8 mouse cellular contexts compared by ENCODE assay signal in genomic region chr2:132513371-132514181, GRCm38 (mm10).
DNase-seq lines count a peak whose midpoint lies in the region; ATAC-seq and TF ChIP-seq lines count a peak whose summit lies in the region.

No protein-coding gene starts in this region.

- peaks cover 55% of the 10 kb centered on the region for H3K4me1 ChIP-seq in thymus, adult 2 months (replicated peaks; ENCODE audit: control insufficient read depth, insufficient read depth, low read length)
- H3K4me1 ChIP-seq in midbrain, embryonic 16.5 days (ENCODE audit: control insufficient read depth, insufficient read depth, low read length) = peaks cover 3% of the 10 kb centered on the region

- TF ChIP-seq POLR2A in thymus, adult 2 months (IDR thresholded peaks at IDR 0.05; ENCODE audit: control insufficient read depth, extremely low read depth, insufficient read depth, low read length, poor library complexity) = peak; percentile 81

- peak; percentile 64 for DNase-seq in layer of hippocampus, adult 11-12 months (ENCODE audit: low spot score)
- DNase-seq in layer of hippocampus, adult 9-10 months (ENCODE audit: low spot score) = no peak
- DNase-seq in cerebellum, adult 8-10 months = peak; percentile 73
- peak; percentile 54 to 75 for DNase-seq in left cerebral cortex, postnatal 14 days (ENCODE audit: low spot score in 2 of 2)
- peak; percentile 76 for DNase-seq in thymus, adult 2 months
- no peak for DNase-seq in urinary bladder, postnatal 25 days (ENCODE audit: low spot score)
- DNase-seq in kidney, adult 9 months = no peak

- H3K4me3 ChIP-seq in thymus, adult 2 months (ENCODE audit: control insufficient read depth, insufficient read depth, low read length) = peak overlapping the region; percentile 15; the same call in 1 of the 2 replicates
- H3K4me3 ChIP-seq in midbrain, embryonic 16.5 days (ENCODE audit: low read depth, low read length) = no peak overlapping the region

- no peaks in the 10 kb centered on the region for H3K27me3 ChIP-seq in thymus, adult 2 months (ENCODE audit: control insufficient read depth, insufficient read depth, low read length)
- H3K27me3 ChIP-seq in midbrain, embryonic 16.5 days (ENCODE audit: control insufficient read depth, insufficient read depth, low read depth, low read length) = no peaks in the 10 kb centered on the region

- H3K27ac ChIP-seq in thymus, adult 2 months (ENCODE audit: control insufficient read depth, insufficient read depth, low read length) = peak overlapping the region; percentile 99
- no peak overlapping the region for H3K27ac ChIP-seq in midbrain, embryonic 16.5 days (ENCODE audit: low read length)

- no peak overlapping the region for H3K9ac ChIP-seq in midbrain, embryonic 16.5 days (ENCODE audit: low read depth, low read length)

- WGBS in thymus, adult 2 months = 30% methylated on average over 12 of the region's 12 CpGs
- WGBS in midbrain, embryonic 16.5 days = 76% methylated on average over 12 of the region's 12 CpGs

- intact Hi-C loops in left cerebral cortex, postnatal 14 days (cut with DNase I) = loop anchor here (10.0 kb wide), 2 partner anchors 271 to 301 kb away; partner anchors contain the start of genes Chgb, Mcm8 and Trmt6

- no peak overlapping the region for H3K4me2 ChIP-seq in midbrain, embryonic 16.5 days (ENCODE audit: low read length)

- no peaks in the 10 kb centered on the region for H3K36me3 ChIP-seq in thymus, adult 2 months (ENCODE audit: control insufficient read depth, insufficient read depth, low read length)
- H3K36me3 ChIP-seq in midbrain, embryonic 16.5 days (ENCODE audit: control insufficient read depth, insufficient read depth, low read length) = no peaks in the 10 kb centered on the region

- TF ChIP-seq CTCF in thymus, adult 2 months (IDR thresholded peaks at IDR 0.05; ENCODE audit: borderline replicate concordance, control insufficient read depth, extremely low read depth, insufficient read depth, low read length, poor library complexity) = no peak

- ATAC-seq in midbrain, embryonic 16.5 days = no peak

- H3K9me3 ChIP-seq in midbrain, embryonic 16.5 days (replicated peaks; ENCODE audit: control insufficient read depth, low read length, poor library complexity, severe bottlenecking) = no peaks in the 10 kb centered on the region

Comparison
In these comparisons a context has a peak if more than half of its experiments do, and no peak if none do; other contexts are left out.
1. DNase-seq: peak in layer of hippocampus, adult 11-12 months (single experiment), cerebellum, adult 8-10 months (single experiment), left cerebral cortex, postnatal 14 days (2 of 2) and thymus, adult 2 months (single experiment); none in layer of hippocampus, adult 9-10 months (single experiment), urinary bladder, postnatal 25 days (single experiment) and kidney, adult 9 months (single experiment).